23 mouse cellular contexts compared by ENCODE assay signal in genomic region chr14:97440326-97440725, GRCm38 (mm10).
DNase-seq lines count a peak whose midpoint lies in the region; ATAC-seq and TF ChIP-seq lines count a peak whose summit lies in the region.
"Had no signal": no experiment of that assay in that cellular context is flagged by ENCODE, and none has a peak within 500 bp of the region (broad histone marks: within the 10 kb centered on the region; RNA-seq: fewer than 3 reads in every experiment).

No protein-coding gene starts in this region.

- H3K9me3 ChIP-seq in midbrain, postnatal 0 days (ENCODE audit: low read length): no peaks in the 10 kb centered on the region
- H3K9me3 ChIP-seq in midbrain, embryonic 10.5 days (replicated peaks): no peaks in the 10 kb centered on the region
- H3K9me3 ChIP-seq: embryonic facial prominence, embryonic 13.5 days; forebrain, embryonic 10.5 days; heart, embryonic 15.5 days; hindbrain, embryonic 13.5 days had no signal

- no peak overlapping the region for H3K27ac ChIP-seq in midbrain, postnatal 0 days (ENCODE audit: low read depth, low read length)
- H3K27ac ChIP-seq in midbrain, embryonic 10.5 days (replicated peaks): no peak overlapping the region
- H3K27ac ChIP-seq: embryonic facial prominence, embryonic 13.5 days; forebrain, embryonic 10.5 days; heart, embryonic 15.5 days; hindbrain, embryonic 13.5 days had no signal

- intact Hi-C loops in gastrocnemius, postnatal 14 days (cut with DNase I; ENCODE audit: low total_unique reads): no loop called here
- intact Hi-C loops in left cerebral cortex, postnatal 4 days (cut with DNase I): no loop called here

- H3K27me3 ChIP-seq in midbrain, postnatal 0 days (ENCODE audit: insufficient read depth, low read length): no peaks in the 10 kb centered on the region
- no peaks in the 10 kb centered on the region for H3K27me3 ChIP-seq in midbrain, embryonic 10.5 days (ENCODE audit: low read depth, poor library complexity, severe bottlenecking)
- H3K27me3 ChIP-seq: embryonic facial prominence, embryonic 13.5 days; heart, embryonic 15.5 days; hindbrain, embryonic 13.5 days had no signal

- H3K9ac ChIP-seq in midbrain, postnatal 0 days (replicated peaks; ENCODE audit: low read length, poor library complexity, severe bottlenecking): no peak overlapping the region
- H3K9ac ChIP-seq: embryonic facial prominence, embryonic 13.5 days; heart, embryonic 15.5 days; hindbrain, embryonic 13.5 days had no signal

- no peak overlapping the region for H3K4me3 ChIP-seq in midbrain, postnatal 0 days (ENCODE audit: low read depth, low read length)
- no peak overlapping the region for H3K4me3 ChIP-seq in midbrain, embryonic 10.5 days
- H3K4me3 ChIP-seq: embryonic facial prominence, embryonic 13.5 days; erythroblast, embryonic 14.5 days; forebrain, embryonic 10.5 days; heart, embryonic 15.5 days; hindbrain, embryonic 13.5 days had no signal

- no peak for TF ChIP-seq POLR2A in brain, embryonic 14.5 days (IDR thresholded peaks at IDR 0.05; ENCODE audit: borderline replicate concordance, extremely low read depth, insufficient read depth, insufficient read length, poor library complexity, severe bottlenecking)

- no peak for ATAC-seq in midbrain, postnatal 0 days (ENCODE audit: low FRiP score)
- ATAC-seq: CD4-positive, CD25-positive, alpha-beta regulatory T cell, adult 4 months; forebrain, embryonic 14.5 days; intestine, embryonic 16.5 days had no signal

- no peaks in the 10 kb centered on the region for H3K4me1 ChIP-seq in midbrain, postnatal 0 days (ENCODE audit: insufficient read depth, low read length)
- no peaks in the 10 kb centered on the region for H3K4me1 ChIP-seq in midbrain, embryonic 10.5 days
- H3K4me1 ChIP-seq: embryonic facial prominence, embryonic 13.5 days; heart, embryonic 15.5 days; hindbrain, embryonic 13.5 days had no signal

- H3K36me3 ChIP-seq in midbrain, postnatal 0 days (ENCODE audit: insufficient read depth, low read length): no peaks in the 10 kb centered on the region
- H3K36me3 ChIP-seq in midbrain, embryonic 10.5 days: no peaks in the 10 kb centered on the region
- H3K36me3 ChIP-seq: embryonic facial prominence, embryonic 13.5 days; forebrain, embryonic 10.5 days; G1E; heart, embryonic 15.5 days; hindbrain, embryonic 13.5 days had no signal

- WGBS in midbrain, postnatal 0 days: 83% methylated on average over 6 of the region's 6 CpGs
- WGBS in midbrain, embryonic 10.5 days: 87% methylated on average over 6 of the region's 6 CpGs

- DNase-seq in gastrocnemius, postnatal 14 days: peak; percentile 13
- no peak for DNase-seq in gastrocnemius, adult 8-10 months (ENCODE audit: low spot score in 2 of 2)
- peak; percentile 51 for DNase-seq in left cerebral cortex, postnatal 4 days
- no peak for DNase-seq in left cerebral cortex, adult 18-20 months (ENCODE audit: low spot score in 2 of 2)
- DNase-seq in midbrain, postnatal 0 days (ENCODE audit: low spot score): peak; percentile 28
- no peak for DNase-seq in midbrain, embryonic 10.5 days (ENCODE audit: low spot score)
- peak; percentile 38 for DNase-seq in brain, embryonic 14.5 days (ENCODE audit: low read depth)
- no peak for DNase-seq in adrenal gland, postnatal 25 days
- DNase-seq: adrenal gland, postnatal 14 days; B cell, adult 2 months; cerebellum, adult 2 months; cerebellum, postnatal 14 days; heart, adult 18-20 months had no signal

- TF ChIP-seq CTCF in midbrain, postnatal 0 days (IDR thresholded peaks at IDR 0.05): no peak
- no peak for TF ChIP-seq CTCF in brain, embryonic 14.5 days (IDR thresholded peaks at IDR 0.05; ENCODE audit: borderline replicate concordance, extremely low read depth, insufficient read depth, insufficient read length)

- H3K4me2 ChIP-seq in midbrain, postnatal 0 days (ENCODE audit: low read depth, low read length, poor library complexity, severe bottlenecking): no peak overlapping the region
- H3K4me2 ChIP-seq: embryonic facial prominence, embryonic 13.5 days; heart, embryonic 11.5 days; heart, embryonic 15.5 days; hindbrain, embryonic 13.5 days had no signal

Comparison
In these comparisons a context has a peak if more than half of its experiments do, and no peak if none do; other contexts are left out.
1. DNase-seq: peak in gastrocnemius, postnatal 14 days (single experiment), left cerebral cortex, postnatal 4 days (single experiment), midbrain, postnatal 0 days (single experiment) and brain, embryonic 14.5 days (single experiment); none in gastrocnemius, adult 8-10 months (0 of 2), left cerebral cortex, adult 18-20 months (0 of 2), midbrain, embryonic 10.5 days (single experiment) and adrenal gland, postnatal 25 days (single experiment).